Mouse (Mus musculus) cerebellum, postnatal 25 days (tissue): ENCODE measurements around the gene Fbxl14.

ENCODE experiments used
- DNase-seq, 2 experiments: peaks; one replicate each; pipeline ENCODE4 v3.0.0; 2021; ENCODE audit warnings: mixed read lengths in 2 of 2

Fbxl14 gene

DNA sequence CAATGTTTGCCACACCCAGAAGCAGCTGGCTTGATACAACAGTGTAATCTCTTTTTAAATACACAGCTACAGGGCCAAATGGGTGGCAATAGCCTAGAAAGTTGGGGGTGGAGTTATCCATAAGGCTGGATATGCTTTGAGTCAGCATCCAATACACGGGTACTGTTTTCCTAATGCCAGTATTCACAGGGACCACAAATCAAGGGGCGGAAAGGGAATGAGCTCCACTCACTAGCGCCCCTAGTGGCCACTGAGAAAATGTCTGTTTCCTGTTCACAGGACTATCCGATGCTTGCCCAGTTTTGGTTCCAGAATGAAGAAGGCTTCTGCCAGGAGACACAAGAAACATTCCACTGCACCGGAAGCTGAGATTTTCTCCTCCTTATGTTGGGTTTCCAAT is 7.3 kb upstream of the Fbxl14 start:
- peak; percentile 71 to 81 for DNase-seq

GRCm38 (mm10) chr6:119472705-119473104 is 6.8 kb upstream of the Fbxl14 start:
- no peak for DNase-seq

- DNase-seq: no peak
Observed at GRCm38 (mm10) chr6:119473446-119473845, 6.0 kb upstream of the Fbxl14 start.

DNA sequence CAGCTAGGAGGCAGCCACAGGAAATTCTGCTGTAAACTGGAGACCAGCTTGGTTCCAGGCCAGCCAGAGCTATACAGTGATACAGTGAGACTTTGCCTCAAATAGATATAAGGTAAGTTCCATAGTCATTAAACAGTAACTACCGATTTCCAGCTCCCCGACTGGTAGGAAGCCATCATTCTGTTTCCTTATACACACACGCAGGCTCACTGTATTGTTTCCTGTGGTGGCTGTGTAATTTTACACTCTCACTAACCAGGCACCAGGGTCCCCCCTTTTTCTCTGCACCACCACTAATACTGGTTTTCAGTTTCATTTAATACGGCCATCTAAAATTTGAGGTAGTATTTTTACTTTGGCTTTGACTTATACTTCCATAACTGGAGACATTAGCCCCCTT is 5.5 kb upstream of the Fbxl14 start:
- no peak for DNase-seq

DNA sequence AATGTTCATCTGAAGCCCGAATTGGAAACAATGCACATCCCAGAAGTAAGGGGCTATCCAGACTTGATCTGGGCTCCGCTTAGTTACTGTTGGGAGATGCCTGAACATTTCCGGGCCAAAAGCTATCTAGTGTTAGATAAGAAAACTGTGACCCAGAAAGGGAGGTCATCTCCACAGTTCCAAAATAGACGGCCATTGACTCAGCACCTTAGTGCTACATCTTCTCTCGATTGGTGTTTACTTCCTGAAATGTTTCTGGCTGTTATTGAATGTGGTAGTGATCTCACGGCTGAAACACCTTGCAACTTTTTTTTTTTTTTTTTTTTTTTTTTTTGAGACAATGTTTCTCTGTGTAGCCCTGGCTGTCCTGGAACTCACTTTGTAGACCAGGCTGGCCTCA is 3.5 kb upstream of the Fbxl14 start:
- DNase-seq: no peak

GRCm38 (mm10) chr6:119477686-119478310 is 1.7 kb upstream of the Fbxl14 start:
- no peak for DNase-seq

DNA sequence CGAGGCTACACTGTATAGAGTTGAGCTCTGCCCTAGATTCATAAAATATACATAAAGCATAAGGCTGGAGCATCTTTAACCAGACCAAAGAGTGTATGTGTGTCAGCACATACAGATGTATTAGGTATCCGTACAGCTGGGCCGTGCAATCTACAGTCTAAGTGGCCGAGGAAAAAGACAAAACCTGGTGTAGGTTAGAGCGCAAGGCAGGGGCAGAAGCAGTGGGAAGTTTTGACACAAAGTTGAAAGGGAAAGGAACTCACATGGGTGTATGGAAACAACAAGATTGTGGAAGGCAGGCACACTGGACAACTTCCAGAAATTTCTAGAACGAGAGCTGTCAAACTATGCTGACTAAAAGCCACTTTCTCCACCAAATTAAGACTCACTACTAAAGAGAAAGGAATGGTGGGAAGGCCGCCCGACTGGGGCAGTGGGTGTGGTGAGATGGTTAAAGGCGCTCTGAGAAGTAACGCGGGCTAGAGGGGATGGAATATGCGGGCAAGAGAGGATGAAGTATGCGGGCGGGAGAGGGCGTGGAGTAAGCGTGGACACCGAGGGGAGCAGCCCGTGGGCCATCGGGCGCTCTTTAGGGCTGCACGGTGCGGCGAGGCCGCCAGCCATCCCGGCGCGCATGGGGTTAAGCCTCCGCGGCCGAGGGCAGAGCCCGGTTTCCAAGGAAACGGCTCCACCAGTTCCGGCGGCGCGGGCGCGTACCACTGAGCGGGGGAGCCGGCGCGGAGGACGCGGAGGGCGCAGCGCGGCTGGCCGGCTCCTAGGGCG is 717 bp upstream of the Fbxl14 start:
- peak; percentile 92 for DNase-seq

DNA sequence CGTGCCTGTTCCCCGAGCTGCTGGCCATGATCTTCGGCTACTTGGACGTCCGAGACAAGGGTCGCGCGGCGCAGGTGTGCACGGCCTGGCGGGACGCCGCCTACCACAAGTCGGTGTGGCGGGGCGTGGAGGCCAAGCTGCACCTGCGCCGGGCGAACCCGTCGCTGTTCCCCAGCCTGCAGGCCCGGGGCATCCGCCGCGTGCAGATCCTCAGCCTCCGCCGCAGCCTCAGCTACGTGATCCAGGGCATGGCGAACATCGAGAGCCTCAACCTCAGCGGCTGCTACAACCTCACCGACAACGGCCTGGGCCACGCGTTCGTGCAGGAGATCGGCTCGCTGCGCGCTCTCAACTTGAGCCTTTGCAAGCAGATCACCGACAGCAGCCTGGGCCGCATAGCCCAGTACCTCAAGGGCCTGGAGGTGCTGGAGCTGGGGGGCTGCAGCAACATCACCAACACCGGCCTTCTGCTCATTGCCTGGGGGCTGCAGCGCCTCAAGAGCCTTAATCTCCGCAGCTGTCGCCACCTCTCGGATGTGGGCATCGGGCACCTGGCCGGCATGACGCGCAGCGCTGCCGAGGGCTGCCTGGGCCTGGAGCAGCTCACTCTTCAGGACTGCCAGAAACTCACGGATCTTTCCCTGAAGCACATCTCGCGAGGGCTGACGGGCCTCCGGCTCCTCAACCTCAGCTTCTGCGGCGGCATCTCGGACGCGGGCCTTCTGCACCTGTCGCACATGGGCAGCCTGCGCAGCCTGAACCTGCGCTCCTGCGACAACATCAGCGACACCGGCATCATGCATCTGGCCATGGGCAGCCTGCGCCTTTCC is 623 bp downstream of the Fbxl14 start:
- peak; percentile 76 to 80 for DNase-seq

DNA sequence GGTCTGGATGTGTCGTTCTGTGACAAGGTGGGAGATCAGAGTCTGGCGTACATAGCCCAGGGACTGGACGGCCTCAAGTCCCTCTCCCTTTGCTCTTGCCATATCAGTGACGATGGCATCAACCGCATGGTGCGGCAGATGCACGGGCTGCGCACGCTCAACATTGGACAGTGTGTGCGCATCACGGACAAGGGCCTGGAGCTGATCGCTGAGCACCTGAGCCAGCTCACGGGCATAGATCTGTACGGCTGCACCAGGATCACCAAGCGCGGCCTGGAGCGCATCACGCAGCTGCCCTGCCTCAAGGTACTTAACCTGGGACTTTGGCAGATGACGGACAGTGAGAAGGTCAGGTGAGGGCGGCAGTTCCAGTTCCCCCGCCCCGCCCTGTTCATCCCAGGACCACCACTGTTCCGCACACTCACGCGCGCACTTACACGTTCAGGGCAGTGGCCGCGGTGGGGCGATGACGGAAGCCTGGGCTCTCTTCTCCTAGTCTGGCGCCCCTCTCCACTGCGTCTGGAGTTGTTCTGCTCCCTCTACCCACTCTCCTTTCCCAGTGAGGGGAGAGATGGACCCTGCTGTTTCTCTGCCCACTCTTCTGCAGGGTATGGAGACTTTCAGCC is 1.4 kb downstream of the Fbxl14 start:
- DNase-seq: peak; percentile 59

GRCm38 (mm10) chr6:119481741-119482390 is 2.4 kb downstream of the Fbxl14 start:
- peak in 1 of 2 experiments; percentile 29 for DNase-seq

DNA sequence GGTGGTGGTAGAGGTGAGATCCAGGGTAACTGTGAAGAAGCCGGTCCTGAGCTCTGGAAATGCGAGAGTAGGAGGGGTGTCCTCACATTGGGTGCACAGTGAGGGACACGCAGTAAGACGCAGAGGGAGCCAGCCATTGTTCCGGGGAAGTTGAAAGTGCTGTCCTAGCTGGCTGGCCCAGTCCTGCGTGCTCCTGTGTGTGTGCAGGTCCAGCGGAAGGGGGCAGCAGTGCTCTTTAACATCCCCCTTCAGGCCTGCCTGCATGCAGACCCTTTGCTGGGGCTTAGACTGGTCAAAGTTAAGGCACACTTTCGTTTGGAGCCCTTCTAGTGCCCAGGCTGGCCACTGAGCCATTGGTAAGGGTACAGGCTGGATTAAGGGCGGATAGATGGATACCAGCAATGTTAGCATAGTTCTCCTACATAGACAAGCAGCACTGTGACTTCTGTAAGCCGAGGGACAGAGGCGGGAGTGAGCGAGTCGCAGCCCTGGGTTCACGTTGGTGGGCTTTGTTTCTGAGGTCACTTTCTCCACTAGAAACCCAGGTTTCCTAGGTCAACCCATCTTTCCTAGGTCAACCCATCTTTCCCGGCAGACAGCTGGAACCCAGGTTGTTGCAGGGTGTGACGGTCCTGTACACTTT is 3.6 kb downstream of the Fbxl14 start:
- DNase-seq: peak; percentile 60 to 68

- DNase-seq: no peak
Observed at GRCm38 (mm10) chr6:119485486-119485885, 6.0 kb downstream of the Fbxl14 start.

GRCm38 (mm10) chr6:119486381-119487084 is 7.1 kb downstream of the Fbxl14 start:
- no peak for DNase-seq

GRCm38 (mm10) chr6:119487085-119487458 is 7.6 kb downstream of the Fbxl14 start:
- no peak for DNase-seq

DNA sequence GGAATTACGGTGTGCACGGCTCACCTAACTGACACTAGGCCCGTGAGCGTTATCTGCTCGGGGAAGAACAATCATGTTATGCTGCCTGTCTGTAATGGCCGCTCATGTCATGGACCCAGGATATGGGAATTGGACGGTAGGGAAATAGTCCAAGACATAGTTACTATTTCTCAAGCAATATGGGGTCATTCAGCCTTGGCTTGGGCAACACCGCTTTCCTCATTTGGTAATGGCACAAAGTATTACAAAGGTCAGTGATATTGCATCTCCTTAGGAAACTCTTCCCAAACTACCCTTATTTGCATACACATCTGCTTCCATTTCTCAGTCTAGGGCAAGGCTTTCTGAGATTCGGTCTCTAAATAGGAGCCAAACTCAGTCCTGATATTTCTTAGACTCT is 8.2 kb downstream of the Fbxl14 start:
- DNase-seq: no peak

DNA sequence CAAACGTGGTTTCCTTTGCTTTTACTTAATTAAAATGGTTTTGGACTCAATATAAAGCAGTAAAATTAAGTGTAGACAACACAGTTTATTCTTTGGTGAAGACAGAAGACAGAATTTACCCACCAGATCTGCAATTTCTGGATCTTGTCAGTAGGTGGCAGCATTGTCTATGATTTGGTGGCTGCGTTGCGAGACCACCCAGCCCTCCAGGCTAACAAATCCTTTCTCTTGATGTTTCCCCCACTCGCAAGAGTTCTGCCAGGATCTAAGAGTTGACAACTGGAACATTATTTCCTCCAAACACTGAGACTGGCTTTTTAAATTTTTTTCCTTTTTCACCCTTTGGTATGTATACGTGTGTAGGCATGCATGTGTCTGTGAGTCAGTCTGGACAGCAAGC is 10.3 kb downstream of the Fbxl14 start:
- peak; percentile 36 to 59 for DNase-seq

GRCm38 (mm10) chr6:119490549-119490948 is 11.1 kb downstream of the Fbxl14 start:
- no peak for DNase-seq

DNA sequence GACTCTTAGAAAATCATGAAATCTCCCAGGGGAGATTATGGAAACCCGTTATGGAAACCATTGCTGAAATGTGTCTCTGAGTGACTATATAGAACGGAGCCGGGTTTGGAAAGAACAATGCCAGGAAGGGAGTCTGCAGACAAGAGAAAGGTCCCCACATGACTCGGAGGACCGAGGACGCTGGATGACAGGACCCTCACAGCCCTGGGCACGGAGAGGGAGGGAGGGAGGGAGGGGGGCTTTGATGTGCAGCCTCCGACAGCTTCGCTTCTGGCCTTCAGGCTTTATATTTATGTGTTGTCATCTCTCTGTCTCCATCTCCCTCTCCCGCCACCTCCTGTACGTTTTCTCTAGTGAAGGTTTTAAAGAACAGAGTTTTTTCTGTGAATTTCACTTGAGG is 11.5 kb downstream of the Fbxl14 start:
- no peak for DNase-seq

DNA sequence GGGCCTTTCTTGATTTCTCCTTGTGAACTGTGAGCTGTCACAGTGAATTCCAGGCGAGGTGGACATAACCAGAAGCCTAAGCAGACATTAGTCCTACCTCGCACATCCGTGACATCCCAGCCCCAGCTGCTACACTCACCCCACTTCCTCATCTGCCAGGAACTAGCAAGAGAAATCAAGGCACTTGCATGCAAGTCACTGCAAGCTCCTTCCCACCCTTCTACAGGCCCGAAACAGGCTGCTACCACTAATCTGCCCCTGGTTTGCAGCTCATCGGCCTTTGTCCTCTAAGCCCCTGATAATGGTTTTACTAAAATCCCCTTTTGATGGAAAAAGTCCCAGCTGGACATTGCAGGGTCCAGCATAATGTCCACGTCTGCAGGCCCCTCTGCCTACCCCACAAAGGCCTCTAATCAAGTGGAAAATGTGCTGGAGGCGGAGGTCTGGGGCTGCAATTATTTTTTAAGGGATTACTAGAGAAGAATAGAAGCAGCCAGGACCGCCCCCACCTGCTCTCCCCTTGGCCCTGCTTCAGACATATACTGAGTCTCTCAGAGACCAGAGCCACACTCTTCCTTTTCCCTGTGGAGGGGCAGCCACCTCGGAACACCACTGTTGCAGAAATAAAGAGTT is 12.6 kb downstream of the Fbxl14 start:
- DNase-seq: no peak

DNA sequence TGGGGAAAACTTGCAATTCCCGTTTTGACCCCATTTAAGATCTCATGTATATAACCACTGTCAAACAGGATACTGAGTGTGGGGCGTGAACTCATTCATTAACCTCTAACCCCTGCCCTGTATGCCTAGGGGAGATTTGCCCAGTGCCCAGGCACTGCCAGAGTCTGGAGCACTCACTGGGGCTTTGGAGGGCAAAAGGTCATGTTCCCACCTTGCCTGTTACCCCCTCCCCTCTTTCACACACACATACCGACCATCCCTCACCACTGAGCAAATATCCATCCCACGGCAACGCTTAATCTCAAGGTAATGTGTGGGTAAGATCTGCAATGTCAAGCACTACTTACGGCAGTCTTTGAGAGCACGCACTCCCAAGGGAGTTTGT is 13.2 kb downstream of the Fbxl14 start:
- no peak for DNase-seq

- DNase-seq: peak in 1 of 2 experiments; percentile 37
Observed at GRCm38 (mm10) chr6:119499271-119499670, 19.8 kb downstream of the Fbxl14 start.
